Mouse (Mus musculus) stomach, postnatal 0 days (tissue): ENCODE measurements at regions not wholly inside any gene's neighbourhood (a gene's known extent, or its start where the extent isn't known, plus 50 kb on each side); places are given as distances from the start of the nearest gene placed in this dataset.

Source experiments
- ATAC-seq: fragments of 200-750 bp; cut with Nextera tagmentation; 2 replicates; pipeline ENCODE4 v1.8.0; 2017; ENCODE audit not compliant: low FRiP score, low TSS enrichment
- DNase-seq: peaks from one replicate; pipeline ENCODE4 v3.0.0-alpha.2; 2016; ENCODE audit warnings: low spot score
- H3K27ac ChIP-seq: fragments of 300-500 bp; sonication (generic); replicated peaks from 2 replicates; pipeline ENCODE4 v1.5.1; 2014; ENCODE audit warnings: mild to moderate bottlenecking, control low read depth
- H3K27me3 ChIP-seq: fragments of 300-500 bp; sonication (generic); 2 replicates; pipeline ENCODE4 v1.6.1; 2014; ENCODE audit warnings: low read length; ENCODE audit not compliant: control insufficient read depth, insufficient read depth
- H3K36me3 ChIP-seq: fragments of 300-500 bp; sonication (generic); 2 replicates; pipeline ENCODE4 v1.6.1; 2014; ENCODE audit warnings: low read length, mixed read lengths; ENCODE audit not compliant: control insufficient read depth, insufficient read depth
- H3K4me1 ChIP-seq: fragments of 300-500 bp; sonication (generic); replicated peaks from 2 replicates; pipeline ENCODE4 v1.6.1; 2014; ENCODE audit warnings: antibody characterized with exemption; ENCODE audit not compliant: control insufficient read depth, insufficient read depth
- H3K4me2 ChIP-seq: fragments of 300-500 bp; sonication (generic); replicated peaks from 2 replicates; pipeline ENCODE4 v1.6.1; 2014; ENCODE audit warnings: low read depth, mild to moderate bottlenecking, control low read depth, moderate library complexity
- H3K4me3 ChIP-seq: fragments of 300-500 bp; sonication (generic); 2 replicates; pipeline ENCODE4 v1.5.1; 2014; ENCODE audit warnings: low read depth, low read length, control low read depth
- H3K9ac ChIP-seq: fragments of 300-500 bp; sonication (generic); 2 replicates; pipeline ENCODE4 v1.6.1; 2014; ENCODE audit warnings: mild to moderate bottlenecking, low read length, control low read depth, mixed read lengths
- H3K9me3 ChIP-seq: fragments of 300-500 bp; sonication (generic); 2 replicates; pipeline ENCODE4 v1.6.1; 2016; ENCODE audit warnings: low read length; ENCODE audit not compliant: control insufficient read depth
- CTCF ChIP-seq: IDR thresholded peaks from 2 replicates; pipeline ENCODE4 v1.5.1; 2016; ENCODE audit warnings: antibody characterized with exemption, low read depth, mild to moderate bottlenecking, moderate library complexity
- EP300 ChIP-seq: optimal IDR thresholded peaks from 2 replicates; pipeline ENCODE3; 2016; ENCODE audit warnings: antibody characterized with exemption
- WGBS: fragments of 180-500 bp; shearing (Covaris S2); extraction: QIAGEN DNeasy Blood & Tissue Kit; methylation state at CpG from one replicate; pipeline ENCODE4 v1.1.7; 2014; 5-methylcytosine and 5-hydroxymethylcytosine counted together

- Histone ChIP-seq H3K9ac (no peak overlapping the region), H3K4me3 (no peak overlapping the region), H3K27ac (no peak overlapping the region), H3K4me1 (no peaks in the 10 kb centered on the region), H3K36me3 (no peaks in the 10 kb centered on the region), H3K4me2 (no peak overlapping the region), H3K9me3 (no peaks in the 10 kb centered on the region), H3K27me3 (no peaks in the 10 kb centered on the region)
- ATAC-seq: no peak
- no peak for TF ChIP-seq CTCF
- TF ChIP-seq EP300: no peak
- WGBS: 59% methylated on average over 2 of the region's 2 CpGs
- no peak for DNase-seq
Observed at GRCm38 (mm10) chr13:35079685-35080084, 52.8 kb upstream of the Eci2 start.

GRCm38 (mm10) chr13:35085386-35085785, 58.5 kb upstream of the Eci2 start:
- no peaks in the 10 kb centered on the region for H3K4me1 ChIP-seq

GRCm38 (mm10) chr13:35087246-35088040, 60.5 kb upstream of the Eci2 start:
- TF ChIP-seq EP300 (no peak), CTCF (no peak)
- Histone ChIP-seq H3K4me1 (no peaks in the 10 kb centered on the region), H3K4me3 (no peak overlapping the region), H3K4me2 (no peak overlapping the region), H3K27me3 (no peaks in the 10 kb centered on the region), H3K9ac (no peak overlapping the region), H3K27ac (no peak overlapping the region), H3K36me3 (no peaks in the 10 kb centered on the region), H3K9me3 (no peaks in the 10 kb centered on the region)
- ATAC-seq (no peak), DNase-seq (no peak)
- WGBS: 71% methylated on average over 6 of the region's 6 CpGs

More at GRCm38 (mm10) chr13:35085386-35085785, 58.5 kb upstream of the Eci2 start:
- H3K4me3 ChIP-seq: no peak overlapping the region
- H3K36me3 ChIP-seq: no peaks in the 10 kb centered on the region
- H3K9me3 ChIP-seq: no peaks in the 10 kb centered on the region
- no peak overlapping the region for H3K9ac ChIP-seq
- no peaks in the 10 kb centered on the region for H3K27me3 ChIP-seq
- 64% methylated on average over 3 of the region's 3 CpGs for WGBS
- TF ChIP-seq CTCF: peak; percentile 61
- TF ChIP-seq EP300: no peak
- no peak overlapping the region for H3K4me2 ChIP-seq
- no peak overlapping the region for H3K27ac ChIP-seq
- DNase-seq (no peak), ATAC-seq (no peak)

GRCm38 (mm10) chr13:35091155-35091554, 64.3 kb upstream of the Eci2 start:
- Histone ChIP-seq H3K4me3 (no peak overlapping the region), H3K4me1 (no peaks in the 10 kb centered on the region), H3K9ac (no peak overlapping the region), H3K36me3 (no peaks in the 10 kb centered on the region), H3K27me3 (no peaks in the 10 kb centered on the region), H3K27ac (no peak overlapping the region), H3K4me2 (no peak overlapping the region), H3K9me3 (no peaks in the 10 kb centered on the region)
- no peak for TF ChIP-seq EP300
- TF ChIP-seq CTCF: no peak
- ATAC-seq: no peak
- WGBS: 64% methylated on average over 3 of the region's 3 CpGs
- DNase-seq: no peak

GRCm38 (mm10) chr13:35119782-35120181, 92.9 kb upstream of the Eci2 start:
- ATAC-seq (no peak), DNase-seq (no peak)
- H3K27me3 ChIP-seq: no peaks in the 10 kb centered on the region
- no peaks in the 10 kb centered on the region for H3K9me3 ChIP-seq
- no peak overlapping the region for H3K27ac ChIP-seq
- H3K4me3 ChIP-seq: no peak overlapping the region
- H3K9ac ChIP-seq: no peak overlapping the region
- no peaks in the 10 kb centered on the region for H3K36me3 ChIP-seq
- WGBS: 16% methylated on average over 1 of the region's 1 CpGs
- no peak overlapping the region for H3K4me2 ChIP-seq
- TF ChIP-seq EP300 (no peak), CTCF (peak; percentile 69)
- H3K4me1 ChIP-seq: no peaks in the 10 kb centered on the region

- WGBS: 39% methylated on average over 2 of the region's 2 CpGs
- ATAC-seq (no peak), DNase-seq (no peak)
- no peak overlapping the region for H3K27ac ChIP-seq
- H3K4me1 ChIP-seq: no peaks in the 10 kb centered on the region
- H3K27me3 ChIP-seq: no peaks in the 10 kb centered on the region
- H3K36me3 ChIP-seq: no peaks in the 10 kb centered on the region
- H3K9me3 ChIP-seq: no peaks in the 10 kb centered on the region
- TF ChIP-seq CTCF (no peak), EP300 (no peak)
- H3K4me2 ChIP-seq: no peak overlapping the region
- no peak overlapping the region for H3K4me3 ChIP-seq
- no peak overlapping the region for H3K9ac ChIP-seq
Observed at GRCm38 (mm10) chr13:35129475-35129874, 102.6 kb upstream of the Eci2 start.
